Mouse (Mus musculus) forebrain, embryonic 11.5 days (tissue): ENCODE data around the gene Foxp1. TPM values are rescaled to one million over a fixed set of nuclear protein-coding genes. Genes with fewer than 3 reads are reported as not detected.

Source experiments
- ATAC-seq: fragments of 200-750 bp; cut with Nextera tagmentation; replicated peaks from 2 replicates; pipeline ENCODE4 v1.8.0; 2017; ENCODE audit warnings: moderate TSS enrichment; ENCODE audit not compliant: low FRiP score
- DNase-seq: peaks from one replicate; pipeline ENCODE4 v3.0.0-alpha.2; 2017; ENCODE audit warnings: low spot score
- H3K27ac ChIP-seq: fragments of 300-500 bp; sonication (generic); 2 replicates; pipeline ENCODE4 v1.5.1; 2014; ENCODE audit warnings: low read depth, low read length
- H3K27me3 ChIP-seq: fragments of 300-500 bp; sonication (generic); 2 replicates; pipeline ENCODE4 v1.6.1; 2014; ENCODE audit warnings: mild to moderate bottlenecking, low read length, mixed read lengths; ENCODE audit not compliant: control insufficient read depth, insufficient read depth
- H3K36me3 ChIP-seq: fragments of 300-500 bp; sonication (generic); 2 replicates; pipeline ENCODE4 v1.6.1; 2014; ENCODE audit warnings: mild to moderate bottlenecking, low read length, moderate library complexity, mixed read lengths; ENCODE audit not compliant: control insufficient read depth, insufficient read depth
- H3K4me1 ChIP-seq: fragments of 300-500 bp; sonication (generic); replicated peaks from 2 replicates; pipeline ENCODE4 v1.6.1; 2014; ENCODE audit warnings: low read length, mixed read lengths; ENCODE audit not compliant: control insufficient read depth, insufficient read depth
- H3K4me2 ChIP-seq: fragments of 300-500 bp; sonication (generic); 2 replicates; pipeline ENCODE4 v1.6.1; 2014; ENCODE audit warnings: low read depth, mild to moderate bottlenecking, low read length, moderate library complexity, mixed read lengths; ENCODE audit not compliant: severe bottlenecking
- H3K4me3 ChIP-seq: fragments of 300-500 bp; sonication (generic); 2 replicates; pipeline ENCODE4 v1.5.1; 2014; ENCODE audit warnings: low read depth, low read length
- H3K9ac ChIP-seq: fragments of 300-500 bp; sonication (generic); 2 replicates; pipeline ENCODE4 v1.6.1; 2014; ENCODE audit warnings: low read length
- H3K9me3 ChIP-seq: fragments of 300-500 bp; sonication (generic); 2 replicates; pipeline ENCODE4 v1.6.1; 2016; ENCODE audit warnings: low read length, mixed read lengths; ENCODE audit not compliant: control insufficient read depth
- WGBS: fragments of 180-500 bp; shearing (Covaris S2); extraction: QIAGEN DNeasy Blood & Tissue Kit; methylation state at CpG from one replicate; pipeline ENCODE4 v1.1.7; 2014; 5-methylcytosine and 5-hydroxymethylcytosine counted together
- polyA plus RNA-seq: library from polyadenylated mRNA; unstranded; fragments of >200 nt; fragmentation: Nextera tagmentation; extraction: Ambion mirVana; gene quantifications from 2 replicates; pipeline ENCODE4 v1.2.1, GENCODE M21; 2014

Foxp1 gene
- polyA plus RNA-seq, 1 experiment from 2014 or later, result 91.5 TPM

- no peak overlapping the region for H3K4me3 ChIP-seq
- no peaks in the 10 kb centered on the region for H3K9me3 ChIP-seq
- no peak overlapping the region for H3K4me2 ChIP-seq
- no peak for ATAC-seq
- no peaks in the 10 kb centered on the region for H3K36me3 ChIP-seq
- no peak overlapping the region for H3K27ac ChIP-seq
- no peak for DNase-seq
- WGBS, result 86% methylated on average over 4 of the region's 4 CpGs
- H3K27me3 ChIP-seq, result no peaks in the 10 kb centered on the region
- H3K9ac ChIP-seq, result no peak overlapping the region
- H3K4me1 ChIP-seq, result peaks cover 8% of the 10 kb centered on the region
These were observed 414.1 kb downstream of the Foxp1 start for GRCm38 (mm10) chr6:99108417-99108816.

- Histone ChIP-seq H3K9me3 (no peaks in the 10 kb centered on the region), H3K4me1 (peaks cover 8% of the 10 kb centered on the region), H3K36me3 (no peaks in the 10 kb centered on the region), H3K27me3 (no peaks in the 10 kb centered on the region), H3K4me2 (no peak overlapping the region), H3K9ac (no peak overlapping the region), H3K27ac (no peak overlapping the region), H3K4me3 (no peak overlapping the region)
- 97% methylated on average over 6 of the region's 6 CpGs for WGBS
- DNase-seq (no peak), ATAC-seq (no peak)
These were observed 414.8 kb downstream of the Foxp1 start for GRCm38 (mm10) chr6:99107674-99108073.

GRCm38 (mm10) chr6:99107081-99107482, 415.4 kb downstream of the Foxp1 start:
- no peak overlapping the region for H3K4me2 ChIP-seq
- WGBS, result 95% methylated on average over 6 of the region's 6 CpGs
- no peak overlapping the region for H3K27ac ChIP-seq
- ATAC-seq, result no peak
- no peaks in the 10 kb centered on the region for H3K36me3 ChIP-seq
- H3K4me1 ChIP-seq, result peaks cover 8% of the 10 kb centered on the region
- H3K9ac ChIP-seq, result no peak overlapping the region
- no peaks in the 10 kb centered on the region for H3K9me3 ChIP-seq
- H3K4me3 ChIP-seq, result no peak overlapping the region
- H3K27me3 ChIP-seq, result no peaks in the 10 kb centered on the region
- no peak for DNase-seq

- Histone ChIP-seq H3K9me3 (no peaks in the 10 kb centered on the region), H3K4me1 (peaks cover 13% of the 10 kb centered on the region), H3K4me3 (no peak overlapping the region), H3K36me3 (no peaks in the 10 kb centered on the region), H3K27me3 (no peaks in the 10 kb centered on the region), H3K27ac (no peak overlapping the region), H3K4me2 (no peak overlapping the region), H3K9ac (no peak overlapping the region)
- WGBS, result 88% methylated on average over 4 of the region's 4 CpGs
- DNase-seq, result no peak
- ATAC-seq, result no peak
These were observed 416.5 kb downstream of the Foxp1 start for GRCm38 (mm10) chr6:99105979-99106378.

- ATAC-seq (no peak), DNase-seq (no peak)
- Histone ChIP-seq H3K4me3 (no peak overlapping the region), H3K9me3 (no peaks in the 10 kb centered on the region), H3K27ac (no peak overlapping the region), H3K4me1 (peaks cover 13% of the 10 kb centered on the region), H3K36me3 (no peaks in the 10 kb centered on the region), H3K9ac (no peak overlapping the region), H3K4me2 (no peak overlapping the region), H3K27me3 (no peaks in the 10 kb centered on the region)
- 27% methylated on average over 7 of the region's 7 CpGs for WGBS
These were observed 418.1 kb downstream of the Foxp1 start for GRCm38 (mm10) chr6:99104446-99104845.

GRCm38 (mm10) chr6:99103911-99104310, 418.6 kb downstream of the Foxp1 start:
- Histone ChIP-seq H3K36me3 (no peaks in the 10 kb centered on the region), H3K4me1 (peaks cover 13% of the 10 kb centered on the region), H3K4me2 (no peak overlapping the region), H3K27me3 (no peaks in the 10 kb centered on the region), H3K9ac (no peak overlapping the region), H3K4me3 (no peak overlapping the region), H3K27ac (no peak overlapping the region), H3K9me3 (no peaks in the 10 kb centered on the region)
- DNase-seq (no peak), ATAC-seq (peak; percentile 39; the same call in 1 of the 2 replicates)
- WGBS, result 17% methylated on average over 3 of the region's 3 CpGs

GRCm38 (mm10) chr6:99101489-99101908, 421.0 kb downstream of the Foxp1 start:
- H3K4me3 ChIP-seq, result no peak overlapping the region
- no peak overlapping the region; the same call in 1 of the 2 replicates for H3K9ac ChIP-seq
- ATAC-seq, result 0 out of 2 replicates have a peak, but pooled peaks have one; percentile 34
- DNase-seq, result no peak
- H3K27ac ChIP-seq, result no peak overlapping the region
- no peaks in the 10 kb centered on the region for H3K9me3 ChIP-seq
- 1% methylated on average over 6 of the region's 6 CpGs for WGBS
- no peaks in the 10 kb centered on the region for H3K27me3 ChIP-seq
- no peak overlapping the region for H3K4me2 ChIP-seq
- no peaks in the 10 kb centered on the region for H3K36me3 ChIP-seq
- peaks cover 13% of the 10 kb centered on the region for H3K4me1 ChIP-seq

- Histone ChIP-seq H3K27me3 (no peaks in the 10 kb centered on the region), H3K27ac (no peak overlapping the region), H3K4me2 (no peak overlapping the region), H3K9me3 (no peaks in the 10 kb centered on the region), H3K9ac (no peak overlapping the region), H3K4me3 (no peak overlapping the region), H3K4me1 (peaks cover 13% of the 10 kb centered on the region), H3K36me3 (no peaks in the 10 kb centered on the region)
- 0 out of 2 replicates have a peak, but pooled peaks have one; percentile 50 for ATAC-seq
- 26% methylated on average over 5 of the region's 5 CpGs for WGBS
- no peak for DNase-seq
These were observed 422.2 kb downstream of the Foxp1 start for GRCm38 (mm10) chr6:99100331-99100730.

GRCm38 (mm10) chr6:99099781-99100180, 422.7 kb downstream of the Foxp1 start:
- 31% methylated on average over 4 of the region's 4 CpGs for WGBS
- DNase-seq, result no peak
- no peaks in the 10 kb centered on the region for H3K27me3 ChIP-seq
- H3K4me3 ChIP-seq, result no peak overlapping the region
- no peak overlapping the region for H3K27ac ChIP-seq
- H3K4me2 ChIP-seq, result no peak overlapping the region
- peaks cover 10% of the 10 kb centered on the region for H3K4me1 ChIP-seq
- ATAC-seq, result no peak
- H3K9ac ChIP-seq, result no peak overlapping the region
- H3K9me3 ChIP-seq, result no peaks in the 10 kb centered on the region
- H3K36me3 ChIP-seq, result no peaks in the 10 kb centered on the region
